Mouse (Mus musculus): Measurements from ENCODE around the gene 2010111I01Rik.

- TF ChIP-seq GABPA (IDR thresholded peaks at IDR 0.05; ENCODE audit: low read depth, low read length) (no peak), EP300 (IDR thresholded peaks at IDR 0.05; ENCODE audit: low read depth in 1 of 2, low read length in 2 of 2) (peak; percentile 51 to 60), MYC (IDR thresholded peaks at IDR 0.05; ENCODE audit: low read depth, low read length) (no peak), CTCF (IDR thresholded peaks at IDR 0.05 in 2 of 3, conservative IDR thresholded peaks at IDR 0.05 in 1 of 3; ENCODE audit: control insufficient read depth in 1 of 3, insufficient read depth in 1 of 3, low read depth in 2 of 3, low read length in 3 of 3, poor library complexity in 1 of 3, severe bottlenecking in 1 of 3) (no peak), NELFE (IDR thresholded peaks at IDR 0.05; ENCODE audit: low read depth, low read length) (no peak), ZC3H11A (IDR thresholded peaks at IDR 0.05; ENCODE audit: low read depth, low read length) (no peak), ZNF384 (IDR thresholded peaks at IDR 0.05; ENCODE audit: low read depth, low read length) (no peak), ELF1 (IDR thresholded peaks at IDR 0.05; ENCODE audit: low read depth, low read length) (no peak), TAL1 (IDR thresholded peaks at IDR 0.05; ENCODE audit: low read length) (peak; percentile 63), POLR2A (IDR thresholded peaks at IDR 0.05; ENCODE audit: control insufficient read depth in 1 of 2, insufficient read depth in 1 of 2, low read depth in 1 of 2, low read length in 2 of 2, poor library complexity in 1 of 2) (no peak)
These were observed 152.9 kb downstream of the 2010111I01Rik start for GRCm38 (mm10) chr13:63117495-63118184.

Measured in MEL (cell line).